Mouse (Mus musculus) lung, embryonic 14.5 days (tissue): ENCODE measurements around the gene Greb1. TPM values are rescaled to one million over a fixed set of nuclear protein-coding genes. Genes with fewer than 3 reads are reported as not detected.

ENCODE experiments used
- ATAC-seq: fragments of 200-750 bp; cut with Nextera tagmentation; 2 replicates; pipeline ENCODE4 v1.8.0; 2017; ENCODE audit warnings: mild to moderate bottlenecking, moderate TSS enrichment, moderate library complexity; ENCODE audit not compliant: insufficient read depth
- DNase-seq: peaks from one replicate; pipeline ENCODE4 v3.0.0-alpha.2; 2015
- H3K27ac ChIP-seq: fragments of 300-500 bp; sonication (generic); 2 replicates; pipeline ENCODE4 v1.5.1; 2014; ENCODE audit warnings: low read depth, mild to moderate bottlenecking, moderate library complexity
- H3K27me3 ChIP-seq: fragments of 300-500 bp; sonication (generic); 2 replicates; pipeline ENCODE4 v1.6.1; 2014; ENCODE audit warnings: low read length, control low read depth; ENCODE audit not compliant: insufficient read depth
- H3K36me3 ChIP-seq: fragments of 300-500 bp; sonication (generic); 2 replicates; pipeline ENCODE4 v1.6.1; 2014; ENCODE audit warnings: control low read depth; ENCODE audit not compliant: insufficient read depth
- H3K4me1 ChIP-seq: fragments of 300-500 bp; sonication (generic); 2 replicates; pipeline ENCODE4 v1.6.1; 2014; ENCODE audit warnings: antibody characterized with exemption, control low read depth; ENCODE audit not compliant: insufficient read depth
- H3K4me2 ChIP-seq: fragments of 300-500 bp; sonication (generic); 2 replicates; pipeline ENCODE4 v1.6.1; 2014; ENCODE audit warnings: mild to moderate bottlenecking
- H3K4me3 ChIP-seq: fragments of 300-500 bp; sonication (generic); 2 replicates; pipeline ENCODE4 v1.5.1; 2014; ENCODE audit warnings: low read depth, low read length
- H3K9ac ChIP-seq: fragments of 300-500 bp; sonication (generic); 2 replicates; pipeline ENCODE4 v1.6.1; 2014
- H3K9me3 ChIP-seq: fragments of 300-500 bp; sonication (generic); 2 replicates; pipeline ENCODE4 v1.6.1; 2016; ENCODE audit warnings: low read depth, low read length, control low read depth
- CTCF ChIP-seq: IDR thresholded peaks from 2 replicates; pipeline ENCODE4 v1.5.1; 2016; ENCODE audit warnings: antibody characterized with exemption, low read depth
- WGBS: fragments of 180-500 bp; shearing (Covaris S2); extraction: QIAGEN DNeasy Blood & Tissue Kit; methylation state at CpG from one replicate; pipeline ENCODE4 v1.1.7; 2014; 5-methylcytosine and 5-hydroxymethylcytosine counted together
- polyA plus RNA-seq: library from polyadenylated mRNA; unstranded; fragments of >200 nt; fragmentation: Nextera tagmentation; extraction: Ambion mirVana; gene quantifications from 2 replicates; pipeline ENCODE4 v1.2.1, GENCODE M21; 2014

Gene Greb1
- polyA plus RNA-seq, 1 experiment from 2014 or later = 4.4 TPM

GRCm38 (mm10) chr12:16837766-16838165 is 37.1 kb upstream of the Greb1 start:
- no peak for TF ChIP-seq CTCF
- Histone ChIP-seq H3K9ac (no peak overlapping the region), H3K4me2 (no peak overlapping the region), H3K27ac (no peak overlapping the region), H3K4me3 (no peak overlapping the region), H3K27me3 (no peaks in the 10 kb centered on the region), H3K4me1 (peaks cover 3% of the 10 kb centered on the region; the same call in 1 of the 2 replicates), H3K9me3 (no peaks in the 10 kb centered on the region; the same call in 1 of the 2 replicates), H3K36me3 (no peaks in the 10 kb centered on the region)
- DNase-seq = no peak
- 84% methylated on average over 4 of the region's 4 CpGs for WGBS
- ATAC-seq = no peak

GRCm38 (mm10) chr12:16836188-16836587 is 35.5 kb upstream of the Greb1 start:
- DNase-seq = peak; percentile 85
- no peak overlapping the region for H3K4me3 ChIP-seq
- peak; percentile 80 for ATAC-seq

GRCm38 (mm10) chr12:16834701-16835100 is 34.0 kb upstream of the Greb1 start:
- no peak overlapping the region for H3K4me3 ChIP-seq
- H3K27me3 ChIP-seq = no peaks in the 10 kb centered on the region
- H3K27ac ChIP-seq = no peak overlapping the region
- H3K4me1 ChIP-seq = 0 out of 2 replicates have a peak, but pooled peaks cover 3% of the 10 kb centered on the region
- H3K36me3 ChIP-seq = no peaks in the 10 kb centered on the region
- WGBS = 50% methylated on average over 11 of the region's 11 CpGs
- H3K9ac ChIP-seq = no peak overlapping the region; the same call in 1 of the 2 replicates
- ATAC-seq = 0 out of 2 replicates have a peak, but pooled peaks have one; percentile 39
- no peak for TF ChIP-seq CTCF
- H3K4me2 ChIP-seq = no peak overlapping the region
- no peak for DNase-seq
- H3K9me3 ChIP-seq = no peaks in the 10 kb centered on the region; the same call in 1 of the 2 replicates

More at GRCm38 (mm10) chr12:16836188-16836587, 35.5 kb upstream of the Greb1 start:
- no peaks in the 10 kb centered on the region for H3K36me3 ChIP-seq
- WGBS = 35% methylated on average over 9 of the region's 9 CpGs
- no peak overlapping the region for H3K9ac ChIP-seq
- peak; percentile 41; the same call in 1 of the 2 replicates for TF ChIP-seq CTCF
- H3K4me1 ChIP-seq = peaks cover 3% of the 10 kb centered on the region; the same call in 1 of the 2 replicates
- H3K9me3 ChIP-seq = no peaks in the 10 kb centered on the region; the same call in 1 of the 2 replicates
- no peaks in the 10 kb centered on the region for H3K27me3 ChIP-seq
- H3K4me2 ChIP-seq = no peak overlapping the region; the same call in 1 of the 2 replicates
- H3K27ac ChIP-seq = no peak overlapping the region

- Histone ChIP-seq H3K27ac (no peak overlapping the region), H3K36me3 (peaks cover 16% of the 10 kb centered on the region), H3K4me1 (0 out of 2 replicates have a peak, but pooled peaks cover 3% of the 10 kb centered on the region), H3K4me2 (no peak overlapping the region), H3K4me3 (no peak overlapping the region), H3K9ac (no peak overlapping the region), H3K9me3 (no peaks in the 10 kb centered on the region), H3K27me3 (no peaks in the 10 kb centered on the region)
- ATAC-seq (no peak), DNase-seq (no peak)
- 56% methylated on average over 4 of the region's 4 CpGs for WGBS
- TF ChIP-seq CTCF = no peak
These were observed 30.4 kb upstream of the Greb1 start for GRCm38 (mm10) chr12:16831071-16831470.

GRCm38 (mm10) chr12:16829785-16830184 is 29.1 kb upstream of the Greb1 start:
- H3K4me1 ChIP-seq = no peaks in the 10 kb centered on the region
- no peaks in the 10 kb centered on the region for H3K9me3 ChIP-seq
- peaks cover 28% of the 10 kb centered on the region for H3K36me3 ChIP-seq
- WGBS = 84% methylated on average over 2 of the region's 2 CpGs
- H3K27me3 ChIP-seq = no peaks in the 10 kb centered on the region
- H3K9ac ChIP-seq = no peak overlapping the region
- DNase-seq (no peak), ATAC-seq (no peak)
- H3K4me2 ChIP-seq = no peak overlapping the region
- H3K4me3 ChIP-seq = no peak overlapping the region
- no peak overlapping the region for H3K27ac ChIP-seq
- TF ChIP-seq CTCF = peak; percentile 41

- no peak overlapping the region for H3K27ac ChIP-seq
- peaks cover 37% of the 10 kb centered on the region for H3K36me3 ChIP-seq
- WGBS = 57% methylated on average over 6 of the region's 6 CpGs
- no peaks in the 10 kb centered on the region for H3K27me3 ChIP-seq
- no peaks in the 10 kb centered on the region for H3K4me1 ChIP-seq
- DNase-seq = peak; percentile 43
- 0 out of 2 replicates have a peak, but pooled peaks have one; percentile 62 for ATAC-seq
- TF ChIP-seq CTCF = peak; percentile 53
- H3K4me3 ChIP-seq = no peak overlapping the region
- no peaks in the 10 kb centered on the region for H3K9me3 ChIP-seq
- H3K9ac ChIP-seq = no peak overlapping the region
- no peak overlapping the region for H3K4me2 ChIP-seq
These were observed 27.8 kb upstream of the Greb1 start for GRCm38 (mm10) chr12:16828505-16828904.

- Histone ChIP-seq H3K4me3 (no peak overlapping the region), H3K9me3 (no peaks in the 10 kb centered on the region), H3K36me3 (peaks cover 78% of the 10 kb centered on the region), H3K4me2 (no peak overlapping the region), H3K4me1 (no peaks in the 10 kb centered on the region), H3K27me3 (no peaks in the 10 kb centered on the region), H3K9ac (no peak overlapping the region), H3K27ac (no peak overlapping the region)
- ATAC-seq (no peak), DNase-seq (no peak)
- 89% methylated on average over 1 of the region's 1 CpGs for WGBS
- TF ChIP-seq CTCF = no peak
These were observed 23.0 kb upstream of the Greb1 start for GRCm38 (mm10) chr12:16823701-16824100.
